Mouse (Mus musculus) small intestine, adult 10 weeks (tissue): ENCODE measurements around the gene Gm10974. TPM values are rescaled to one million over a fixed set of nuclear protein-coding genes. Genes with fewer than 3 reads are reported as not detected.

Experiments
- polyA plus RNA-seq: library from polyadenylated mRNA; stranded (reverse); fragments of 350-450 nt; fragmentation: Illumina TruSeq; extraction: RNeasy Lipid Tissue Mini Kit (QIAGEN cat#74804); gene quantifications from one replicate; pipeline ENCODE4 v1.2.3, GENCODE M21; 2014; ENCODE audit warnings: low replicate concordance

Gene Gm10974
- not detected for polyA plus RNA-seq

GRCm38 (mm10) chr7:66365904-66366303 lies at the start of gene Gm10974:
Gene Gm10974, plus strand, starts transcription at chr7:66365905.

GRCm38 (mm10) chr7:66387813-66388521 lies 22.3 kb downstream of the Gm10974 start, which contains the start of gene Lrrk1:
Gene Lrrk1, minus strand, starts transcription at chr7:66388350.

GRCm38 (mm10) chr7:66427437-66428161 lies 61.9 kb downstream of the Gm10974 start, which contains the start of gene Aldh1a3:
Gene Aldh1a3, minus strand, starts transcription at chr7:66427517.

Other genes with a start within 250 kb of the Gm10974 start
- gene Lrrk1, start 22.4 kb downstream of the Gm10974 start, polyA plus RNA-seq = 3.4 TPM
- 46.7 TPM for gene Aldh1a3, start 61.6 kb downstream of the Gm10974 start, polyA plus RNA-seq